Mouse (Mus musculus): ENCODE results near the gene Trp53rkb.

Trp53rkb gene

DNA sequence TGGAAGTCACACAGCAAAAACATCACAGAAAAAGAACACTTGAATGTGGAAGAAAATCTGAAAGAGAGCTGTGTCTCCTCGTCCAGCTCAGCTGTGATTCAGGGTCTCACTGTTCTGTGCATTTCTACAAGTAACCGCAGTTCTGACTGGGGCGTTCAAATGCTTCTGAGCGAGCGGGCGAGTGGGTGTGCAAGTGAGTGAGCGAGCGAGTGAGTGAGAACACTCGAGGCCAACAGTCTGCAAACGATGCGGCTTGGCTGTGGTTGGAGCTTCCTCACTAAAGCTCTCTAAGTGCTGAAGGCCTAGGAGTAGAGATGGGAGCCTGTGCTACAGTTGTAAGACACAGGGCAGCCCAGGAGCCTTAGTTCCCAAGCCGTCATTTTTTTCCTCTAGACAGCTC is 36.0 kb downstream of the Trp53rkb start:
- in situ Hi-C loops (cut with MboI, MseI): loop anchor here (10.0 kb wide), 1 partner anchor 1394 kb away; no protein-coding TSS in a partner anchor

DNA sequence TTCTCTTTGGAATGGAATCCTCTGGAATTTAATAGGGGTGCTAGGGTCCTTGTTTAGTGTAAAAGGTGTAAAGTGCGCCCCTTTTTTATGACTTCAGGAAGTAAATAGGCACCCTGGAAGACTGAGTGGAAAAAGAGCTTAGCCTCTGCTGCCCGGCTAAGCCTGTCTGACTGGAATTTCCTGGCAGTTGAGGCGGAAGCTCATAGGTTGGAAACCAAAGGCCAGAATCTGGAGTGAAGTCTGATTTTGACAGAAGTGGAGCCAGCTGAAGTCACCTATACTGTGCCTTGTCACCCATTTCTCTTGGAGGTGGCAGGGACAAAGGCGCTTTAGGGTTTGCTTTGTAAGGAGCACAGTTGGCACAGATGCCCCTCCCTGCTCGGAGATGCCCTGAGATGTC is 38.0 kb downstream of the Trp53rkb start:
- in situ Hi-C loops (cut with MboI, MseI): loop anchor here (10.0 kb wide), 1 partner anchor 1246 kb away; no protein-coding TSS in a partner anchor

DNA sequence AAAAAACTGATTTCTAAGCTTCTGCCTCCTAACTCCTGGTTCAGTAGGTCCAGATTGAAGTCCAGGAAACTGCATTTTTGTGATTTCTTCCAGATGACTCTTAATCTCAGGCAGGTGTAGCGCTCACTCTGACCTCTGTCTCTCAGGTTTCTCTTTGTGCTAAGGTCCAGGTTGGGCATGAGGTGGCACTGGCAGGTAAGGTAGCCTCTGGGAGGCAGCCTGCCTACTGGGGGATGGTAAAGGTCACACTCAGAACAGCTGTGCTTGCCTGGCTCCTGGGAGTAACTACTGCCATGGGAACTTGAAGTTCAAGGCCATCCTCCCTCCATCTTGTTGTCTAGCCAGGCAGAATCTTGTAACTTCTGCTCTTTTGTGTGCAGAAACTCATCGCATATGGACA is 41.8 kb downstream of the Trp53rkb start:
- in situ Hi-C loops (cut with MboI, MseI): loop anchor here (10.0 kb wide), 1 partner anchor 1249 kb away; no protein-coding TSS in a partner anchor

DNA sequence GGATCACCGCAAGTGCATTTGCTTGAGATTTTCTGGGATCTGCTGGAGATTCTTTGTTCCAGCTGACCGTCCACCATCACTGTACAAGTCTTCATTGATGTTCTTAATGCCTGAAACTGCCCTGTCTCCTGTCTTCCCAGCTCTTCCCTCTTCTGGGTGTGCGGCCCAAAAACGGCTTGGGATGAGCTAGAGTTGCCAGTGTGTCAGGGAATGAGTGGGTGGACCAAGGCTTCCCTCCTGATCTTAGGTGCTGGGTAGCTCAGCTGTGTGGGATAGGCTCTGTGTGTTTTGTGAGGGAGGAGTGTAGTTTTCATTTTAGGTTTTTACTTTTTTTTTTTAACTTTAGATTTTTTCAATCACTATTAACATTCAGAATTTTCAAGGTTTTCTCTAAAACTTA is 42.5 kb downstream of the Trp53rkb start:
- in situ Hi-C loops (cut with MboI, MseI): loop anchor here (10.0 kb wide), 1 partner anchor 1250 kb away; no protein-coding TSS in a partner anchor

DNA sequence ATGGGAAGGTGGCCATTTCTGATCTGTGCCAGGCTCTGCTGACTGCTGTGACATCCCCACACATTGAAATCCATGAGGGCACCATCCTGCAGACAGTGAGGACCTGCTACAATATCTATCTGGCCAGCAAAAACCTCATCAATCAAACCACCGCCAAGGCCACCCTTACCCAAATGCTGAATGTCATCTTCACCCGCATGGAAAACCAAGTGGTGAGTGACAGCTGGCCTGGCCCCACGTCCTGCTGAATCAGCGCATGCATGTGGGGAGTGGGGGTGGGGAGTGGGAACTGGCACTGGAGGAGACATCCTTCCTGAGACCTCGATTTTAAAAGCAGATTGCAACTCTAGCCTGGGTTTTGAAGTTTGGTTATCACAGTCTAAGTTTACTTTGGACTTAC is 43.2 kb downstream of the Trp53rkb start:
- in situ Hi-C loops (cut with MboI, MseI): loop anchor here (10.0 kb wide), 1 partner anchor 1251 kb away; no protein-coding TSS in a partner anchor

DNA sequence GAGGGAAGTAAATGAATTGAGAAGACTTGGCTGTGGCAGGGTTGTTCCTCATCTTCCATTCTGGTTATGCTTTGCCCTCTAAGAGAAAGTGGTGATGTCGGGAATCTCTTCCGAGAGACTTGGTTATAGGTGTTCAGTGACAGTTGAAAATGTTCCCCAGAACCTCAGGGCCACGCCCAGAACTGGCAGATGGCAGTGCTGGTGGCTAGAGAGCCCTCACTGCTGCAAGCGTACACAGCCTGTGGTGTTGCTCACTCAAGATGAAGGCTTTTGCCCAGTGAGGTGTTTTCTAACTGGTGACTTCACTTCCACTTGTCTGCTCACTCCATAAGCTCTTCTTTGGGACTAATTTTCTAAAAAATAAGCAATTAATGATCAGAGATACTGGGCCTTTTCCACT is 49.5 kb downstream of the Trp53rkb start:
- in situ Hi-C loops (cut with MboI, MseI): loop anchor here (10.0 kb wide), 1 partner anchor 553 kb away; no protein-coding TSS in a partner anchor
